Mouse (Mus musculus) left cerebral cortex, postnatal 14 days (tissue): Measurements from ENCODE around the gene Fgf11. TPM values are rescaled to one million over a fixed set of nuclear protein-coding genes. Genes with fewer than 3 reads are reported as not detected.
A peak's percentile ranks its signal among the peaks of the same experiment; 100 is the strongest.

Experiments used
- DNase-seq, 2 experiments: peaks; one replicate each; pipeline ENCODE4 v3.0.0; 2021 to 2022; ENCODE audit warnings: low spot score in 2 of 2, mixed read lengths in 1 of 2
- intact Hi-C: fragments of 180-260 bp; cut with DNase I; formaldehyde crosslinking; loops from one replicate; pipeline ENCODE4 v1.15.1; 2025
- total RNA-seq, 2 experiments: library from RNA; stranded (reverse); gene quantifications; 2 replicates each; pipeline ENCODE4 v1.2.3; 2021

Gene Fgf11
- total RNA-seq, 2 experiments from 2014 or later = 15.4 to 20.4 TPM

GRCm38 (mm10) chr11:69795983-69796435, 5.6 kb downstream of the Fgf11 start:
- intact Hi-C loops = no loop called here
- no peak for DNase-seq

DNA sequence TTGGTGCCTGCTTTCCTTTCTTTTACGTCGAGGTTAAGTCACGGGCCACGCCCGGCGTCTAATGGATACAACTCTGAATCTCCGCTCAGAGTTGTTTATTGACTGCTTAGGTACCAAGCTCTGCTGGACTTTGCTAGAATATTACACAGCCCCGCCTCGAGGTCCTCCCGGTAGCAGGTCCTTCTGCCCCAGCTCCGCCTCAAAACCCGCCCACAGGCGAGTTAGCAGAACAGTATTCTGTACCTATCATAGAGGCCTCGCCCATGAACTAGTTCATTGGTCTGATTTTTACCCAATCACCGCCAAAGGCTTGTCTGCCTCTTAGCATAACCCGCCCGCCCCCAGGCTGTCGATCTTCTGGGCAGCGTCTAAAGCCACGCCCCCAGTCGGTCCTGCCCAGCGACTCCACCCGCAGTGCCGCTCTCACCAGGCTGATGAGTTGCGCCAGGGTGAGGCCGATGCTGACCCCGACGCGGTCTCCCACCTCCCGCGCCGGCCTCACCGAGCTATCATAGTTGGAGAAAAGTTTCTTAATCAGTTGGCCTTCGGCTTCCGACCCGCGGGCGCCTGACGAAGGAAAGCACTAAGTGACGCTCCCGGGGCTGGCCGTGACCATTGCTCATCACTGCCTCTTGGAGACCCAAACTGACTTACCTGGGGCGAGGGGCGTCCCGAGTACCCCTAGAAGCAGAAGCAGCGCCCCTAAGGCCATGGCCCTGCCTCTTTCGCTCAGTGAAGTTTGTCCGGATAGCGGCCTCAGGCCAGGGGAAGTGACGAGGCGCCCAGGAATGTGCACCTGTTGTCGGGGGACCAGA, 6.3 kb downstream of the Fgf11 start, which contains the start of gene Chrnb1:
Chrnb1 (minus strand) TSS at position 776 of the 815 bp plus-strand sequence.
- peak; percentile 91 to 96 for DNase-seq
- intact Hi-C loops = no loop called here

DNA sequence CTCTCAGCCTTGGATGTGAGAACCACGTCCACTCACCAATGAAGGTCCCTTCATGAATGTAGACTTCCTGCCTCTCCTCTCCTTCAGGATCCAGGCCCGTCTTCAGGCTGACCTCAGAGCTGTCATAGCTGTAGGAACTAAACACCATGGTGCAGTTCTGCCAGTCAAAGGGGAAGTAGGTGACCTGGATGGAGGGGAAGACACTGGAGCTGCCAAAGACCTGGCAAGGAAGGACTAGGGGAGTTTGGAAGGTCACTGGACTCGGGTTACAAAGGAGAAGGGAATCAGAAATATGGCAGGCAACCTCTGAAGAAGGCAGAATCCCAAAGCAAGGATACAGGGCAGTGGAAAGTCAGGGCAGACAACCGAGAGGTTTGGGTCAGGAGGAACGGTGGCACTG, 8.2 kb downstream of the Fgf11 start:
- intact Hi-C loops = no loop called here
- no peak for DNase-seq

DNA sequence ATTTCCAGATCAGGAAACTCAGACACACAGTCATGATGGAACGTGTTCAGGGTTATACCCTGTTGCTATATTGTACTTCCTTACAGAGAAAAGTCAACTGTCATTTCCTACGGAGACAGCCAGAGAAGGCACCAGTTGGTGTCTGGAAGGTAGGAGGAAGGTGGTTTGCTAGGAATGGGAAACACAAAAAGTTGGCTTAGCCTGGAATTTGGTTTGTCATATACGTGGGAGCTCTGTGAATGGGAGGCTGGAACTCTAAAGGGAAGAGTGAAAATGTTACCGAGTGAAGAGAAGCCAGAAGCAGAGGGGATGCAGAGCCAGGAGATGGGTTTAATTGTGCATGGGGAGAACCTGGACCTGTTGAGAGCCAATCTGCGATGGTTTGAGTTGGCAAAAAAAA, 10.2 kb downstream of the Fgf11 start:
- intact Hi-C loops = no loop called here
- no peak for DNase-seq

- no peak for DNase-seq
- intact Hi-C loops = no loop called here
Measured at GRCm38 (mm10) chr11:69789431-69789830, 12.2 kb downstream of the Fgf11 start.

DNA sequence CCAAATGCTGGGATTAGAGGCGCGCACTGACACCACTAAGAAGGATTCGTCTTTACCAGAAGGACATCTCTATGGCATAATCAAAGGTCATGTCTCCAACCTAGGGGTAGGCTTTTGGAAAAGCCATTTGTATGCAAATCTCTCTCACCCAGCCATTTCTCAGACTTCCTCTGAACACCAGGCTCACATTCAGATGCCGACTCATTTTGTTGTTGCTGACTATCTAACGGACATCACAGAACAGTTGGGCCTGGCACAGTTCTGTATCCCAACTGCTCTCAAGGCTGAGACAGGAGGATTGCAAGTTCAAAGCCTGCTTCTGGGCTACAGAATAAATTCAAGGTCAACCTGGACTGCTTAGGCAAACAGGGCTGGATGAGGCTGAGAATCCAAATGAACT, 14.4 kb downstream of the Fgf11 start:
- intact Hi-C loops = no loop called here
- DNase-seq = no peak

GRCm38 (mm10) chr11:69784793-69785272, 16.8 kb downstream of the Fgf11 start:
- intact Hi-C loops = no loop called here
- DNase-seq = no peak

GRCm38 (mm10) chr11:69781828-69782227, 19.8 kb downstream of the Fgf11 start:
- intact Hi-C loops = no loop called here
- no peak for DNase-seq

GRCm38 (mm10) chr11:69778985-69779384, 22.7 kb downstream of the Fgf11 start:
- intact Hi-C loops = no loop called here
- no peak for DNase-seq

DNA sequence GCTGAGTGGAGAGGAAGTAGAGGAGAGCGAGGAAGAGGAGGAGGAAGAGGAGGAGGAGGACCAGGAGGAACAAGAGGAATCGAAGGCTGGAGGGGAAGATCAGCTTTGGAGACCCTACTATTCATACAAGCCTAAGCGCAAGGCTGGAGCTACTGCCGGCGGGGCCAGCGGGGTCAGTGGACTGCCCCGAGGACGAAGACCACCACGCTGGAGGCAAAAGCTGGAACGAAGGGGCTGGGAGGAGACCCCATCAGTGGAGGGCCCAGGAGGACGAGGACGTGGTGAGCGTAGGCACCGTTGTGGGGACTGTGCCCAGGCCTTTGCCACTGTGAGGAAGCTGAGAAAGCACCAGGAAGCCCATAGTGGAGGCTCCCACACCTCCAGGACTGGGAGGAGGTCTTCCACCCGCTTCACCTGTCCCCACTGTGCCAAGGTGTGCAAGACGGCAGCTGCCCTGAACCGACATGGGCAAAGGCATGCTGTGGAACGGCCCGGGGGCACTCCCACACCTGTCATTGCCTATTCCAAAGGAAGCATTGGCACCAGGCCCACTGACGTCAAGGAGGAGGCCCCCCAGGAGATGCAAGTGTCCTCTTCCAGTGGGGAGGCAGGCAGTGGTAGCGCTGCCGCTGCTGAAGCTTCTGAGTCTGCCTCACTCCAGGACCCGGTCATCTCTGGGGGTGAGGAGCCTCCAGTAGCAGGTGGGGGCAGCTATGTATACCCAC, 23.2 kb downstream of the Fgf11 start:
- no peak for DNase-seq
- intact Hi-C loops = no loop called here

DNA sequence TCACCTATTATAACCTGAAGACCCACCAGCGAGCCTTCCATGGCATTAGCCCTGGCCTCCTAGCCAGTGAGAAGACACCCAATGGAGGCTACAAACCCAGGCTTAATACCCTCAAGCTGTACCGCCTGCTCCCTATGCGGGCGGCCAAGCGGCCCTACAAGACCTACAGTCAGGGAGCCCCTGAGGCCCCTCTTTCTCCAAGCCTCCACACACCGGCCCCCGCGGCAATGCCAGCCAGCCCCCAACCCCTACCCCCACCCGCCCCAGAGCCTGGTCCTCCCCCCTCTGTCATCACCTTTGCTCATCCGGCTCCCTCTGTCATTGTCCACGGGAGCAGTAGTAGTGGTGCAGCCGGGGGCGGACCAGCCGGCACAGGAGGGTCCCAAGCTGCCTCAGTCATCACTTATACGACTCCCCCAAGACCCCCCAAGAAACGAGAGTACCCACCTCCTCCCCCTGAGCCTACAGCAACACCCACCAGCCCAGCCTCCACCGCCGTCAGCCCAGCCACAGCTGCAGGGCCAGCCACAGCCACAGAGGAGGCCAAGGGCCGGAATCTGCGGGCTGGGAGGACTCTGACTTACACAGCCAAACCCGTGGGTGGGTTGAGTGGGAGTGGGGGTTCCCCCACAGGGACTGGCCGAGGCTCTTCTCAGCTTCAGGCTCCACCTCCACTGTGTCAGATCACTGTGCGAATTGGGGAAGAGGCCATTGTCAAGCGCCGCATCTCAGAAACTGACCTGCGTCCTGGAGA, 24.0 kb downstream of the Fgf11 start:
- intact Hi-C loops = no loop called here
- DNase-seq = no peak

GRCm38 (mm10) chr11:69776488-69776887, 25.2 kb downstream of the Fgf11 start:
- DNase-seq = no peak
- intact Hi-C loops = no loop called here

GRCm38 (mm10) chr11:69775716-69776115, 25.9 kb downstream of the Fgf11 start:
- DNase-seq = no peak
- intact Hi-C loops = no loop called here

- no peak for DNase-seq
- intact Hi-C loops = no loop called here
Measured at GRCm38 (mm10) chr11:69774961-69775360, 26.7 kb downstream of the Fgf11 start.

DNA sequence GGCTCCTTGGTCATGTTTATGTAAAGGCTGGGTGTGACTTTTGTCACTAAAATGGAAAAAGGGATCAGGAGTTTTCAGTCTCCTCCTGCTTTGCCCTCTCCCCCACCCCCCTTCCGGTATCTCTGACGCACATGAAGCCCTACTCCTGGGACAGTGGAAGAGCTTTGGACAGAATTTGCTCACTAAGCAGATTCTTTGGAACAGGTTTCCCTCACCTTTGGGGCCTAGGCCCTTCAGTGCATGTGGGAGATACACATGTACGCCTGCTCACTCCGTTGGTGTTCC, 34.1 kb downstream of the Fgf11 start:
- DNase-seq = no peak
- intact Hi-C loops = no loop called here

GRCm38 (mm10) chr11:69766872-69767624, 34.6 kb downstream of the Fgf11 start:
- DNase-seq = no peak
- intact Hi-C loops = no loop called here

DNA sequence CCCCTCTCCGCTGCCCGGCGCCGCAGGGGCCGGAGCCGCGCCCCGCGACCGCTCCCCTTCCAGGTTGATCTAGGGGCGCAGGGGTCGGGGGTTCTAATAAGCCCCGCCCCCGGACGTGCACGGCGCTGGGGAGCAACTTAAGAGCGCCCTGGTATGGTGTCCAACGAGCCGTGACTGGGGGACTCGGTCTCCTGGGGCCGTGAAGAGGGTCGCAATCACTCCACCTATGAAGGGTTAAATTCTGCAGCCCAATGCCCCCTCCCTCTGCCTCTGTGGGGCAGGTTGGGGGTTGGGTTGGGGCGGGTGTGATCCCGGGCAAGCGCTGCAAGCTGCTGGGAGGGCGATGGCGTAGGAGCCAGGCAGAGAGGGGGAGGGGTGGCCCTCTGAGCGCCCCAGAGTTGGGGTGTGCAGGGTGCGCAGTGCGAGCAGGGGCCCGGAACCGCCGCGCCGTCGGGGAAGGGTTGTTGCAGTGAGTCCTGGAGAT, 35.5 kb downstream of the Fgf11 start:
- intact Hi-C loops = no loop called here
- DNase-seq = peak; percentile 71 to 82

DNA sequence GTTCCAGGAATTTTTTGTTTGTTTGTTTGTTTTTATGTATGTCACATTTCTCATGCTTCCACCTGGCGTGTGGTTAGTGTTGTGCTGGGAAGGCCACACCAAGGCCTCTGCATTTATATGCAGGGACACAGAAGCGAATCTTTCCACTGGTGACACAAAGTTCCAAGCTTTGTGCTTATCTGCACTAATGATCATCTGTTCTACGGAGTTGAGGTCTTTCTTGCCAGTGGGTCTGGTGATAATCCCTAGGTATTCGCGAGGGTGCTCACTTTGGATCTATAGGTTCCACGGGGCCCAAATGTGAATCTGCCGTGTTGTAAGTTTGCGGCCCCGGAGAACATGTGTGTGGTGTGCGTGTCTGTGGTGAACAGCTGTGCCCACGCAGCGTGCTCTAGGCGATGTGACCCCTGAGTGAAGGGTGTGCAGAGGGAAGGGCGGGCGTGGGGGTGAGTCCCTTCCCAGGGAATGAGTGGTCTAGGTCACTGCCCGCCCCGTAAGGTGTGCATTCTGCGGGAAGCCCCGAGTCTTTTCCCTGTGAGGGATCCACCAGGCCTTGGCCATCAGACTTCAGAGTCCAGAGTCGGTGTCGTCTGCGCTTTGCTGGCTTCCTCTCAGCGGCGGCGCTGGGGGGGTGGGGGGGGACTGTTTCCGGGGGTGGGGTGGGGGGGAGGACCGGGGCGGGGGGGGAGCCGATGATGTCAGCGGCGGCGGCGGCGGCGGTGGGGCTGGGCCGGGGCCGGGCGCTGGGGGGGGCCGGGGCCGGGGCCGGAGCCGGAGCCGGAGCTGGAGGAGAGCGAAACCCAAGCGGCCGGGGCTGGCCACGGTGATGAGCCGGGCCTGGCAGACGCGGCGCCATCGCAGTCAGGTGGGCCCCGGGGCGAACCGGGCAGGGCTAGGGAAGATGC, 36.2 kb downstream of the Fgf11 start, which contains the start of gene Zbtb4:
Zbtb4 (plus strand) TSS at position 692 of the 905 bp plus-strand sequence.
- intact Hi-C loops = loop anchor here (2.0 kb wide), 1 partner anchor 37 kb away; no protein-coding TSS in a partner anchor
- DNase-seq = no peak
